Mouse (Mus musculus) megakaryocyte, embryonic 14.5 days (primary cell): ENCODE measurements around the gene Akap8l.

ENCODE experiments used
- FLI1 ChIP-seq: IDR thresholded peaks from 2 replicates; pipeline ENCODE4 v1.6.1; 2012; ENCODE audit warnings: low read length, inconsistent platforms, mixed read lengths
- GATA1 ChIP-seq: IDR thresholded peaks from 3 replicates; pipeline ENCODE4 v1.6.1; 2012; ENCODE audit warnings: mixed read lengths, low read length, inconsistent platforms, borderline replicate concordance

DNA sequence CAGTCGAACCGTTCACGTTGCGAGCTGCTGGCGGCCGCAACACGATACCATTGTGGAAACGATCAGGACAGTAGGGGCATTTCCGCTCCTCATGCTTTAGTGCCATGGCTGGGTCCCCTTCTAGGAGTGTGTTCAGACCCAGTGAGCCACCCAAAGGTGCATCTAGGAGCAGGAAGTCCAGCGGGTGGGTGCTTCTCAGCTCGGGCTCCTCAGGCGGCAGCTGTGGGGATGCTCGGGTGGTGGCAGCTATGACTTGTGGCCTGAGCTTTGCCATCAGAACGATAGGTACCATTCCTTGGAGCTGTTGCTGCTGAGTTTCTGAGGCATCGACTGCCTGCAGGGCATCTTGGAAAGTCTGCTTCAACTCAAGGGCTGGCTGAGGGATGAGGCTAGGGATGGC is 26.1 kb upstream of the Akap8l start:
- TF ChIP-seq GATA1 (no peak), FLI1 (no peak)
